Mouse (Mus musculus): Measurements from ENCODE around the gene Khdc1c. TPM values are rescaled to one million over a fixed set of nuclear protein-coding genes. Genes with fewer than 3 reads are reported as not detected.

Khdc1c gene
- polyA plus RNA-seq (2014; fragmentation: Illumina TruSeq; extraction: RNeasy Lipid Tissue Mini Kit (QIAGEN cat#74804); ENCODE audit: low read depth, low replicate concordance): not detected

GRCm38 (mm10) chr1:21368031-21368430 lies at the start of gene Khdc1c:
Gene Khdc1c, plus strand, starts transcription at chr1:21368331.

DNA sequence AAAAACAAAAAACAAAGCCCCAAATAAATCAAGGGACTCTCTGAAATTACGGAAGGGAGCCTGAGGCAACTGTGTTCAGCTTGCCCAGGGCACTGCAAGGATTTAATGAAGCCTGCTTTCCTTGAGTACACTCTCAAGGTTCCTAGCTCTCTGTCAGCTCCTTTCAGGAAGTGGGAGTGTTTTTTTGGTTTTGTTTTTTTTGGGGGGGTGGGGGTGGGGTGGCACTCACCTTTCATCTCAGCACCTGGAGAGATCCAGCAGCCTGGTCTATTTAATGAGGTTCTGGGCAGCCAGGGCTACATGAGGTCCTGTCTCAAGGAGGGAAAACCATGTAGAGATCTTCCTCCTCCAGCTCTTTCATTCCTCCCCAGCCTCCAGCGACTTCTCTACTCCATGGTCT lies 18.8 kb upstream of the Khdc1c start, which contains the start of gene Khdc1a:
Gene Khdc1a, plus strand, starts transcription at position 301 of the 400 bp plus-strand sequence.

GRCm38 (mm10) chr1:21383256-21383655 lies 15.1 kb downstream of the Khdc1c start, which contains the start of gene Khdc1b:
Gene Khdc1b, plus strand, starts transcription at chr1:21383556.

Other genes starting within 250 kb of the Khdc1c start
- 5.4 TPM for gene Tmem14a, start 149.8 kb upstream of the Khdc1c start, polyA plus RNA-seq (2014; fragmentation: Illumina TruSeq; extraction: RNeasy Lipid Tissue Mini Kit (QIAGEN cat#74804); ENCODE audit: low read depth, low replicate concordance)
- gene Gsta3, start 127.7 kb upstream of the Khdc1c start, polyA plus RNA-seq (2014; fragmentation: Illumina TruSeq; extraction: RNeasy Lipid Tissue Mini Kit (QIAGEN cat#74804); ENCODE audit: low read depth, low replicate concordance): 16.5 TPM
- gene Khdc1a, start 18.7 kb upstream of the Khdc1c start, polyA plus RNA-seq (2014; fragmentation: Illumina TruSeq; extraction: RNeasy Lipid Tissue Mini Kit (QIAGEN cat#74804); ENCODE audit: low read depth, low replicate concordance): not detected
- gene Khdc1b, start 15.2 kb downstream of the Khdc1c start, polyA plus RNA-seq (2014; fragmentation: Illumina TruSeq; extraction: RNeasy Lipid Tissue Mini Kit (QIAGEN cat#74804); ENCODE audit: low read depth, low replicate concordance): not detected

Data from heart, adult 10 weeks (tissue).